ENCODE assay signal across 21 mouse cellular contexts in genomic region chr4:133452433-133452832, GRCm38 (mm10). TPM values are rescaled to one million over a fixed set of nuclear protein-coding genes. Genes with fewer than 3 reads are reported as not detected.
DNase-seq lines count a peak whose midpoint lies in the region; ATAC-seq and TF ChIP-seq lines count a peak whose summit lies in the region.
"Had no signal": no experiment of that assay in that cellular context is flagged by ENCODE, and none has a peak within 500 bp of the region (broad histone marks: within the 10 kb centered on the region; RNA-seq: fewer than 3 reads in every experiment).

No protein-coding gene starts in this region.

- no peaks in the 10 kb centered on the region for H3K9me3 ChIP-seq in lung, embryonic 14.5 days (ENCODE audit: low read depth, low read length)
- H3K9me3 ChIP-seq in lung, embryonic 16.5 days (ENCODE audit: control insufficient read depth, low read length): no peaks in the 10 kb centered on the region
- H3K9me3 ChIP-seq: forebrain, embryonic 10.5 days; forebrain, embryonic 13.5 days; hindbrain, embryonic 12.5 days; hindbrain, embryonic 15.5 days had no signal

- intact Hi-C loops in left cerebral cortex, postnatal 36 days (cut with DNase I): loop anchor here (5.0 kb wide), 1 partner anchor 145 kb away; no protein-coding TSS in a partner anchor

- H3K9ac ChIP-seq in lung, embryonic 14.5 days: no peak overlapping the region
- no peak overlapping the region for H3K9ac ChIP-seq in lung, embryonic 16.5 days (ENCODE audit: low read length)
- H3K9ac ChIP-seq: forebrain, embryonic 13.5 days; hindbrain, embryonic 12.5 days; hindbrain, embryonic 15.5 days had no signal

- H3K4me1 ChIP-seq in lung, embryonic 14.5 days (ENCODE audit: insufficient read depth): no peaks in the 10 kb centered on the region
- H3K4me1 ChIP-seq in lung, embryonic 16.5 days (replicated peaks; ENCODE audit: control insufficient read depth, insufficient read depth, low read length): no peaks in the 10 kb centered on the region

- no peaks in the 10 kb centered on the region for H3K27me3 ChIP-seq in lung, embryonic 14.5 days (ENCODE audit: insufficient read depth, low read length)
- no peaks in the 10 kb centered on the region for H3K27me3 ChIP-seq in lung, embryonic 16.5 days (ENCODE audit: control insufficient read depth, insufficient read depth, low read depth, low read length)
- H3K27me3 ChIP-seq: forebrain, embryonic 13.5 days; hindbrain, embryonic 12.5 days; hindbrain, embryonic 15.5 days had no signal

- no peak for ATAC-seq in lung, embryonic 14.5 days (ENCODE audit: insufficient read depth)
- ATAC-seq in lung, embryonic 16.5 days (ENCODE audit: low read depth): peak; percentile 36; the same call in 1 of the 2 replicates
- ATAC-seq: CD4-positive, CD25-positive, alpha-beta regulatory T cell, adult 4 months; forebrain, embryonic 13.5 days had no signal

- TF ChIP-seq CTCF in lung, embryonic 14.5 days (IDR thresholded peaks at IDR 0.05; ENCODE audit: low read depth): 0 out of 2 replicates have a peak, but pooled peaks have one; percentile 18

- 62% methylated on average over 7 of the region's 7 CpGs for WGBS in lung, embryonic 14.5 days
- WGBS in lung, embryonic 16.5 days: 50% methylated on average over 7 of the region's 7 CpGs

- H3K27ac ChIP-seq in lung, embryonic 14.5 days (ENCODE audit: low read depth): no peak overlapping the region
- no peak overlapping the region for H3K27ac ChIP-seq in lung, embryonic 16.5 days (ENCODE audit: low read length)
- H3K27ac ChIP-seq: forebrain, embryonic 10.5 days; forebrain, embryonic 13.5 days; hindbrain, embryonic 12.5 days; hindbrain, embryonic 15.5 days had no signal

- no peak overlapping the region for H3K4me3 ChIP-seq in lung, embryonic 14.5 days (ENCODE audit: low read depth, low read length)
- no peak overlapping the region for H3K4me3 ChIP-seq in lung, embryonic 16.5 days (ENCODE audit: low read length)
- H3K4me3 ChIP-seq: forebrain, embryonic 10.5 days; forebrain, embryonic 13.5 days; hindbrain, embryonic 12.5 days; hindbrain, embryonic 15.5 days had no signal

- no peak for DNase-seq in lung, embryonic 14.5 days
- DNase-seq in lung, postnatal 25 days (ENCODE audit: low spot score): peak; percentile 39
- DNase-seq in adrenal gland, postnatal 10 days: no peak
- no peak for DNase-seq in left cerebral cortex, postnatal 36 days (ENCODE audit: low spot score in 2 of 2)
- DNase-seq in adrenal gland, postnatal 25 days: no peak
- DNase-seq: adrenal gland, adult 2 months; adrenal gland, postnatal 36 days; cerebellum, adult 18-20 months; cerebellum, adult 9-10 months; cerebellum, postnatal 14 days; gastrocnemius, postnatal 10 days; gastrocnemius, postnatal 36 days had no signal

- no peak overlapping the region for H3K4me2 ChIP-seq in lung, embryonic 14.5 days
- no peak overlapping the region for H3K4me2 ChIP-seq in lung, embryonic 16.5 days (ENCODE audit: low read depth, low read length)
- H3K4me2 ChIP-seq: forebrain, embryonic 13.5 days; heart, embryonic 11.5 days; hindbrain, embryonic 12.5 days; hindbrain, embryonic 15.5 days had no signal

- H3K36me3 ChIP-seq in lung, embryonic 14.5 days (ENCODE audit: insufficient read depth): no peaks in the 10 kb centered on the region
- no peaks in the 10 kb centered on the region for H3K36me3 ChIP-seq in lung, embryonic 16.5 days (ENCODE audit: control insufficient read depth, insufficient read depth, low read length)
- H3K36me3 ChIP-seq: forebrain, embryonic 10.5 days; hindbrain, embryonic 12.5 days; hindbrain, embryonic 15.5 days had no signal

RNA-seq across cellular contexts. Expression of gene Tent5b, which starts 27.5 kb away (rescaled TPM):
- 0.41 and 0.42 TPM in 2 replicates for polyA plus RNA-seq in lung, embryonic 14.5 days (2014; fragmentation: Nextera tagmentation; extraction: Ambion mirVana)
- 1.6 and 1.9 TPM in 2 replicates for polyA plus RNA-seq in lung, embryonic 16.5 days (2015; fragmentation: Nextera tagmentation; extraction: Ambion mirVana)
- total RNA-seq in adrenal gland, postnatal 10 days (2021): 1 to 10 TPM in 1 of 2 experiments, under 1 TPM in 1; 0.58 to 1.2 TPM
- not detected for total RNA-seq in left cerebral cortex, postnatal 36 days (2021)
- total RNA-seq in adrenal gland, postnatal 25 days (2021): 0.76 and 1.2 TPM in 2 replicates
- total RNA-seq: granulocyte monocyte progenitor cell, adult 5-6 weeks; hematopoietic stem cell, adult 5-6 weeks had no signal
- polyA plus RNA-seq: CD4-positive, CD25-positive, alpha-beta regulatory T cell, adult 4 months had no signal

RNA-seq across cellular contexts. Expression of gene Trnp1, which starts 45.9 kb away (rescaled TPM):
- 1.1 and 1.3 TPM in 2 replicates for polyA plus RNA-seq in lung, embryonic 14.5 days (2014; fragmentation: Nextera tagmentation; extraction: Ambion mirVana)
- 0.18 and 0.79 TPM in 2 replicates for polyA plus RNA-seq in lung, embryonic 16.5 days (2015; fragmentation: Nextera tagmentation; extraction: Ambion mirVana)
- total RNA-seq in adrenal gland, postnatal 10 days (2021): 1 to 10 TPM; 6.2 to 9.3 TPM
- 100 to 1,000 TPM; 168 to 210 TPM for total RNA-seq in left cerebral cortex, postnatal 36 days (2021)
- 4.6 and 4.9 TPM in 2 replicates for total RNA-seq in adrenal gland, postnatal 25 days (2021)
- total RNA-seq: granulocyte monocyte progenitor cell, adult 5-6 weeks; hematopoietic stem cell, adult 5-6 weeks had no signal
- polyA plus RNA-seq: CD4-positive, CD25-positive, alpha-beta regulatory T cell, adult 4 months had no signal

Comparison
In these comparisons a context has a peak if more than half of its experiments do, and no peak if none do; other contexts are left out.
1. RNA of gene Trnp1, which starts 45.9 kb away (total RNA-seq): 168 to 210 TPM in left cerebral cortex, postnatal 36 days; 6.2 to 9.3 TPM in adrenal gland, postnatal 10 days and 4.6 to 4.9 TPM in adrenal gland, postnatal 25 days; every median in the first group is over 10 times any median in the second.